Mouse (Mus musculus): ENCODE results near the gene Ttc7.

Gene Ttc7

GRCm38 (mm10) chr17:87369270-87369759, 86.6 kb downstream of the Ttc7 start:
- DNase-seq, result no peak

DNA sequence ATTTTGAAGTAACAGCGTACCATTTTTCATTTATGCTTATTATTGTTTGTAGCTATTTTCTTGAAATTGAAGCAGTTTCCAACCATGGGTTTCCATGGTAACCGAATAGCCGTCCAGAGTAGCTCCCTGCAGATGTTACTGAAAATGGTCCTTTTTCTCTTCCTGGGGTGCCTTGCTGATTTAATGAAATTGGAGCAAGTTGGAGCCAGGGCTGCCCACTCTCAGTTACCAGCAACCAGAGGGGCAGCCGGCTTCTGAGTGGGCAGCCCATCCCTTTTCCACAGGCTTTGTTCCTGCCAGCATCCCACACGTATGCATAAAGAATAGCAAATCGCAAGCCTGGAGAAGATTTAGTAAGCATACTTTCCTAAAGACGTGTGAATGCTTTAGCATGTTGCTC, 89.5 kb downstream of the Ttc7 start:
- DNase-seq, result no peak

- no peak for DNase-seq
Measured at GRCm38 (mm10) chr17:87373327-87373726, 90.6 kb downstream of the Ttc7 start.

DNA sequence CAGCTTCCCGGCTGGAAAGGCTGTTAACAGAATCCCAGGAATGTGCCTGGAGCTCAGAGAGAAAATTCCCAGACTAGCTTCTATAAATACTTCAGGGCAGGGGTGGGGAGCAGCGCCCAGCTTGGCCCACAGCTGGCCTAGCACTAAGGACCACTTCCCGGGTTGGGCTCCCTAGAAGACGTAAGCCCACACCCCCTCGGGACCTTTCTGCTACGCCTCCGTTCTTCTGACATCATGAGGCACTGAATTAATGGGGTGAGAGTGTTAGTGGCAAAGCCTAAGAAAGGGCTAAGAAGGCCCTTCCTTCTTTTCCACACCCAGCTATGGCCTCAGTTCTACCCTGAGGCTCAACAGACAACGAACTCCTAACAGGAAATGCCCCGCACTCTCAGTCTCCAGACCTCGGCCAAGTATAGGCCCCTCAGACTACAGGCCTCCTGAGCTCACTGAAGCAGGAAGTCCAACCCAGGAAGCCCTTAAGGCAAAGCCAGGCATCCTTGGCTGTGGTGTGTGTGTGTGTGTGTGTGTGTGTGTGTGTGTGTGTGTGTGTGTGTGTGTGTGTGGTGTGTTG, 93.3 kb downstream of the Ttc7 start:
- DNase-seq, result no peak

DNA sequence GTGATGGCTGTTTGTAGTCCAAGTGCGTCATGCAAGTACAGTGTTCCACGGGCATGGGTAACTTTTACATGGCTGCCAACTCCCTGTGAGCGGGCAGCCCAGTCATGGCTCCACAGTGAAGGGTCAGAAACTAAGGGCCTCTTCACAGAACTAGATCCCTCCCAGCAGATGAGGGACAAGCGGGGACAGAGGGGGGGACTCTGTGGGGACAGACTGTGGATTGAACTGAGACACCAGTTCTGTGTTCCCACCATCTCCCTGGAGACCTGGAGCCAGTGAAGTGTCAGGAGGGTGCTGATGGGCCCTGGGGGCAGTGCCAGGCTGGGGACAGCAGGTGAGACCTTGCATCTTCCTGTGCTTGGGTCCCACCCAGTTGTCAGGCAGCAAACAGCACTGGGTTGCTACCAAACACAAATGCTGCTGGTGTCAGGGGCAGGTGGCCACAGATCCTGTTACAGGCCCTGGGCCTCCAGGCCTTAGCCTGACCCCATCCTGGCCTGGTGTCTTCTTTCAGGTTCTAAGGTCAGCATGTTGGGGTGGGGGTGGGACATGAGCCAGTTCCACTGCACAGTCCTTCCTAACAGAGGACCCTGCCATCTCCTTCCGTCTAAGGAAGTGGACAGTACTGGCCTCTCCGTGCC, 94.3 kb downstream of the Ttc7 start:
- DNase-seq, result no peak

DNA sequence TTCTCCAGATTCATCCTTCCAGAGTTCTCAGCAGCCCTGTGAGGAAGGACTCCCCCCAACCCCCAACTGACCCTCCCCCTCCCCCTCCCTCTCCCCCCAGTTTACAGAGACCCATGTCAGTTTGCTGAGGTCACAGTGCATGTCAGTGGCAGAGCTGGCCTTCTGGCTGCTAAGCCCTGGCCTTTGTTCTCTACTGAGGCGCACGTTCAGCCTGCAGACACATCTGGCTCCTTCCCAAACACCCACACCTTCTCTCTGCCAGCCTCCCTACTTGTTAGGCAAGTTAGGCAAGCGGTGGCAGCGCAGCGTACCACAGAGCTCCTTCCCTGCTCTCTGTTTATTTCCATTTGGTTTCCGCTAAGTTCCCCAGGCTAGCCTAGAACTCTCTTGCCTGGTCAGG, 94.8 kb downstream of the Ttc7 start:
- no peak for DNase-seq

GRCm38 (mm10) chr17:87378354-87379159, 95.9 kb downstream of the Ttc7 start:
- no peak for DNase-seq

- DNase-seq, result no peak
Measured at GRCm38 (mm10) chr17:87379160-87379624, 96.5 kb downstream of the Ttc7 start.

DNA sequence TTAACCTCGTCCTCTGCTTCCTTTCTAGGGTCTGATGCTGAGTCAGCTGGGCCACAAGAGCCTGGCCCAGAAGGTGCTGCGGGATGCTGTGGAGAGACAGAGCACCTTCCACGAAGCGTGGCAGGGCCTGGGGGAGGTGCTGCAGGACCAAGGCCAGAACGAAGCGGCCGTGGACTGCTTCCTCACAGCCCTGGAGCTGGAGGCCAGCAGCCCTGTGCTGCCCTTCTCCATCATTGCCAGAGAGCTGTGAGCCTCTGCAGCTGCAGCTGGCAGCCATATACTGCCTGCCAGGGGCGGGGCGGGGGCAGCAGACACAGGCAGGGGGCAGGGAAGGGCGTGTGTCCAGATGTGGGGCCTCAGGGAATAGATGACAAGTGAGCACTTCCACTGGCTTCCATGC, 97.1 kb downstream of the Ttc7 start:
- DNase-seq, result no peak

GRCm38 (mm10) chr17:87380681-87381080, 98.0 kb downstream of the Ttc7 start:
- DNase-seq, result no peak

DNA sequence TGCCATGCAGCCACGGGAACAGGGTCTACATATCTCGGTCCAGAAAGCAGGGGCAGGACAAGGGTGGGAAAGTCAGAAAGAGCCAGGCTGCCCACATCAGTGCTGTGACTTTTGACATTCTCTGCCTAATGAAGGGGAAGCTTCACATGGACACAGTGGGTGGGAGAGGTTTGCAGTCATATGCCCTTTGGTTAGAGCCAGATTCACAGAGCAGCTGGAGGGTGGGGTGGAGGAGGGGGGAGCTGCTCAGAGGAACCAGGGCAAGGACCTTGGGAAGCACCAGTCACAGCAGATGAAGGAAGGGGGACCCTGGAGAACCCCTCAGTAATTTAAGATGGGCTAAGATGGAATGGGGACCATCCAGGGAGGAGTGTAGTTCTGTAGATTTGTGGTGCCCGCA, 103.1 kb downstream of the Ttc7 start:
- no peak for DNase-seq

DNA sequence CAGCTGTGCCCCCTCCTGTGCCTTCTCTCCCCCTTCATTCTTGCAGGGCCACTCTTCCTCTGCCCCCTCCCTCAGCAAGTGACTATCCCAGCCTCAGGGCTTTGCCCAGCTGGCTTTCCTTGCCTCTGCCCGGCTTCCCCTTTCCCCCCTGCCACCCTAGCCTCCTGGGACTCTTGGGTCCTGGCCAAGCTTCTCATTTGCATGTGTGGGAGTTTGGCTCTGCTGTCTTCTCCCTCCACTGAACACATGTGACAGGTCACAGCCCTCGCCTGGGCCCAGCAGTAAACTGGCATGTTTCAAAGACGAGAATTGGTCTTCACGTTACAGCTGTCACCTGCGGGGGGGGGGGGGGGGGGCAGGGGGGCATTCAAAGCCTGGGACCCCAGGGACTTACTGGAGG, 104.4 kb downstream of the Ttc7 start:
- no peak for DNase-seq

DNA sequence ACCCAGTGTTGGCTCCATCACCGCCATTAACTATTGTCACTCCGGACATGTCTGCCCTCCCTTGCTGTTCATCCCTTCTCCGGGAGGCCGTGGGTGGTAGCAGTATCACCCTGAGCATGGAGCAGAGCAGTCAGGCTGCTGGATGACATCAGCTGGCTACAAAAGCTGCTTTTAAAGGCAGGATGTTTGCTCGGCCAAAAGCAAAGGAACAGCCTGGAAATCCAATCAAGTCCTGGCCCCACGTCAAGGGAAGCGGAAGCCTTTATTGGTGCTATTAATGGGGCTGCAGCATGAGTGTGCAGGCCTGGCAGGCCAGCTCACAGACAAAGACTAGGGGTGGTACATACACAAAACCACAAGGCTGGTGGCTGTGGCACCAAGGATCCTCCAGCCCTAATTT, 108.6 kb downstream of the Ttc7 start:
- peak; percentile 34 for DNase-seq

DNA sequence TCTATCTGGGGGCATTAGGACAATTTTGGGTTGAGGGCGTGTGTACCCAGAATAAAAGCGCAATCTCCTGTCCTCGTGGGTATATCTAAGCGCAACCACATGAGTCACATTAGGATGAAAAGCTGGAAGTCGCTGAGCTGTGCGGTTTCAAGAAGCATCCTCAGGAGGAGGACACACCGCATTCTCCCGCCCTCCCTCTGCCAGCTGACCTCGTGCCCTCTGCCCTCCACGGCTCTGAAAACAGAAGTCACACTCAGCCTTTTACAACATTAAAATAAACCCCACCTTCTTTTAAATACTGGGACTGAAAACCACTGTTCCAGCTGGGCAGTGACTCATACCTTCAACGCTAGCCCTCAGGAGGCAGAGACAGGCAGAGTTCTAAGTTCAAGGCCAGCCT, 114.4 kb downstream of the Ttc7 start:
- DNase-seq, result no peak

GRCm38 (mm10) chr17:87402444-87402843, 119.8 kb downstream of the Ttc7 start:
- no peak for DNase-seq

DNA sequence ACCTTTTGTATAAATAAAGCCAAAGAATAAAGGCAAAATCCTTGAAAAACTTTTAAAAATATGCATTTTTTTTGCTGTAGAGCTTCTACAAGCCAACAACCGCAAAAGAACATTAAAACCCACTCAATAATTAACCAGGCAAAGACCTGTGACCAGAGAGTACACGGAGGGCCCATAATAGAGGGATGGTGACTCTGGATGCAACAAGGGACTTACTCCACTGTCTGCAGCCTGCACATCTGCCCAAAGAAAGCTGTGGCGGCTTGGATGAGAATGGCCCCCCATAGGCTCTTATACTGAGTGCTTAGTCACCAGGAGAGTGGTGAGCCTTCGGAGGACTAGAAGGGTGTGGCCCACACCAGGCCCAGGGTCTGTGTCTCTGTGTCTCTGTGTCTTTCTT, 120.8 kb downstream of the Ttc7 start:
- DNase-seq, result no peak

DNA sequence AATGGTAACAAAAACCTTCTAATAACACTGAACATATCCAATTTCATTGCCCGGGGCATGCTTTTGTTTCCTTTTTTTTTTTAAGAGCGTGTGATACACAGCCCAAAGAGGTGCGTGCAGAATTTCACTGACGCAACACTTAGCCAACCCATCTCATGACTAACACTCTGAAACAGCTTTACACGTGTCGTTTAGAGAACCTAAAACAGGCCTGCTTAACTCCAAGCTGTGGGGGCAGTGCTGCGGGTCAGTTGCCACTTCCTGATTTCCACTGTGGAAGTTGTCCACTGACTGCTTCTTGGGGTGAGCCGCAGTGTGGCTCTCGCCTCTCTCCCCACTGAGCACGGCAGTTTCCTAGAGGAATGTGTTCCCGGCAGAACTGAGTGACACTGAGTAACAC, 122.9 kb downstream of the Ttc7 start:
- DNase-seq, result no peak

- no peak for DNase-seq
Measured at GRCm38 (mm10) chr17:87406646-87407045, 124.0 kb downstream of the Ttc7 start.

- no peak for DNase-seq
Measured at GRCm38 (mm10) chr17:87418082-87418481, 135.4 kb downstream of the Ttc7 start.

- no peak for DNase-seq
Measured at GRCm38 (mm10) chr17:87427511-87427910, 144.8 kb downstream of the Ttc7 start, which contains the start of gene Stpg4. Stpg4 (minus strand) TSS chr17:87427741.

DNA sequence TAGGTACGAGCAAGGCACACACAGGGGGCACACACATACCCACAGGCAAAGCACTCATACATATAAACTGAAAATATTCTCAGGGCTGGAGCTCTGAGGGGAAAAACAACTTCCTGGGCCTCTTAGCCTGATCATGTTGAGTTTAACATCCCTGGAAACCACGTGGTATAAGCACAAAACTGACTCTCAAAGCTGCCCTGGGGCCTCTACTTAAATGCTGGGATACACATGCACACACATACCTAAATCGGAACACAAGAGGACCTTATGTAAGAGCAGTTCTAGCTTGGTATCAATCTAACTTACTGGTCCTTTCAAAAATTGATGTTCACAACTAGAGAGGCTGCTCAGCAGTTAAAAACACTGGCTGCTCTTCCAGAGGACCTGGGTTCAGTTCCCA, 146.7 kb downstream of the Ttc7 start:
- no peak for DNase-seq

Measured in cerebellum, adult 9-11 months (tissue).